Mouse (Mus musculus): ENCODE data around the gene Mindy3. TPM values are rescaled to one million over a fixed set of nuclear protein-coding genes. Genes with fewer than 3 reads are reported as not detected.

Mindy3 gene
- polyA plus RNA-seq, 1 experiment from 2014 or later, result 56.2 TPM

GRCm38 (mm10) chr2:12382650-12383049 is 36.6 kb downstream of the Mindy3 start:
- Histone ChIP-seq H3K9me3 (ENCODE audit: control insufficient read depth, low read length) (no peaks in the 10 kb centered on the region), H3K4me2 (replicated peaks) (no peak overlapping the region), H3K36me3 (replicated peaks; ENCODE audit: control insufficient read depth, insufficient read depth) (peaks cover 18% of the 10 kb centered on the region), H3K27ac (no peak overlapping the region), H3K4me1 (replicated peaks; ENCODE audit: control insufficient read depth, insufficient read depth, low read length) (no peaks in the 10 kb centered on the region), H3K9ac (no peak overlapping the region), H3K27me3 (ENCODE audit: control insufficient read depth, insufficient read depth, low read length) (no peaks in the 10 kb centered on the region), H3K4me3 (replicated peaks; ENCODE audit: low read length) (no peak overlapping the region)
- no peak for DNase-seq (ENCODE audit: low spot score)
- WGBS, result 89% methylated on average over 4 of the region's 4 CpGs
- ATAC-seq (ENCODE audit: low FRiP score), result no peak

DNA sequence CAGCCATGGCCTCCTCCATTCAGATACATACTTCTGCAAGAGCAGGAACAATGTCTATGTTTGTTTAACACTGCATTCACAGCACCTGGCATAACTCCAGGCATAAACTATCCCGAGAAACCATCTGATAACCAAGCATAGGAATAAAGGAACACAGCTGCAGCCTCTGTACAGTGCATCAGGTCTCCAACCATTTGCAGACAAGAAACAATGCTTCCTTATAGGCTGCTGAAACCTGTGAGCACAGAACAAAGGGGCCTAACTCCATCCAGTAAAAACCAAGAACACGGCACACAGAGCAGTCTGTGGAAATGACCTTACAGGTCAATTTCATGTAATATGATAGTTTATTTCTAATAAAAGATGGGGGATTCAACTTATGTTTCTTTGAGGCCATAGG is 39.0 kb downstream of the Mindy3 start:
- Histone ChIP-seq H3K27me3 (ENCODE audit: control insufficient read depth, insufficient read depth, low read length) (no peaks in the 10 kb centered on the region), H3K36me3 (replicated peaks; ENCODE audit: control insufficient read depth, insufficient read depth) (peaks cover 11% of the 10 kb centered on the region; the same call in 1 of the 2 replicates), H3K4me2 (replicated peaks) (no peak overlapping the region), H3K4me3 (replicated peaks; ENCODE audit: low read length) (no peak overlapping the region), H3K4me1 (replicated peaks; ENCODE audit: control insufficient read depth, insufficient read depth, low read length) (no peaks in the 10 kb centered on the region), H3K27ac (no peak overlapping the region), H3K9me3 (ENCODE audit: control insufficient read depth, low read length) (no peaks in the 10 kb centered on the region), H3K9ac (no peak overlapping the region)
- ATAC-seq (ENCODE audit: low FRiP score) (no peak), DNase-seq (ENCODE audit: low spot score) (no peak)
- 53% methylated on average over 2 of the region's 2 CpGs for WGBS

DNA sequence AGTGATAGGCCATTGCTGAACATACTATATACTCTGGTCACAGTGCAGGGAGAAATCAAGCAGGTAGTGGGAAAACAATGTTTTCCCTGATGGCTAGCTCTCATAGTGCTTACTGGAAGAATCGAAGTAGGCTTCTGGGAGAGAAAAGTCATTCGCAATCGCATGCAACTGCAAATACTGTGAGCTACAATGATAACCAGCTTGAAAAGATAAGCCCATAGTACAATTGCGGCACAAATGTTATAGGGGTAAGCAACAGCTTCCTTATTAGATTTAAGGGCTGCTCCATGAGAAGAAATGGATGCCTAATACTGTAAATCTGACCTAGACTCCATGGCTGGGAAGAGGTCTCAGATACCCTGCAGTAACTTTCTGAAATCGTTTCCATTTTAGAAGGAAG is 40.7 kb downstream of the Mindy3 start:
- H3K9ac ChIP-seq, result no peak overlapping the region
- no peaks in the 10 kb centered on the region for H3K4me1 ChIP-seq (replicated peaks; ENCODE audit: control insufficient read depth, insufficient read depth, low read length)
- H3K27me3 ChIP-seq (ENCODE audit: control insufficient read depth, insufficient read depth, low read length), result no peaks in the 10 kb centered on the region
- DNase-seq (ENCODE audit: low spot score) (no peak), ATAC-seq (ENCODE audit: low FRiP score) (no peak)
- no peak overlapping the region for H3K4me3 ChIP-seq (replicated peaks; ENCODE audit: low read length)
- H3K9me3 ChIP-seq (ENCODE audit: control insufficient read depth, low read length), result no peaks in the 10 kb centered on the region
- H3K4me2 ChIP-seq (replicated peaks), result no peak overlapping the region
- peaks cover 8% of the 10 kb centered on the region; the same call in 1 of the 2 replicates for H3K36me3 ChIP-seq (replicated peaks; ENCODE audit: control insufficient read depth, insufficient read depth)
- 95% methylated on average over 5 of the region's 5 CpGs for WGBS
- no peak overlapping the region for H3K27ac ChIP-seq

- 59% methylated on average over 1 of the region's 1 CpGs for WGBS
- no peaks in the 10 kb centered on the region for H3K9me3 ChIP-seq (ENCODE audit: control insufficient read depth, low read length)
- no peak overlapping the region for H3K4me2 ChIP-seq (replicated peaks)
- DNase-seq (ENCODE audit: low spot score) (no peak), ATAC-seq (ENCODE audit: low FRiP score) (no peak)
- no peak overlapping the region for H3K9ac ChIP-seq
- H3K4me1 ChIP-seq (replicated peaks; ENCODE audit: control insufficient read depth, insufficient read depth, low read length), result no peaks in the 10 kb centered on the region
- H3K27ac ChIP-seq, result no peak overlapping the region
- H3K27me3 ChIP-seq (ENCODE audit: control insufficient read depth, insufficient read depth, low read length), result no peaks in the 10 kb centered on the region
- H3K36me3 ChIP-seq (replicated peaks; ENCODE audit: control insufficient read depth, insufficient read depth), result peaks cover 7% of the 10 kb centered on the region; the same call in 1 of the 2 replicates
- H3K4me3 ChIP-seq (replicated peaks; ENCODE audit: low read length), result no peak overlapping the region
Observed at GRCm38 (mm10) chr2:12377024-12377423, 42.2 kb downstream of the Mindy3 start.

DNA sequence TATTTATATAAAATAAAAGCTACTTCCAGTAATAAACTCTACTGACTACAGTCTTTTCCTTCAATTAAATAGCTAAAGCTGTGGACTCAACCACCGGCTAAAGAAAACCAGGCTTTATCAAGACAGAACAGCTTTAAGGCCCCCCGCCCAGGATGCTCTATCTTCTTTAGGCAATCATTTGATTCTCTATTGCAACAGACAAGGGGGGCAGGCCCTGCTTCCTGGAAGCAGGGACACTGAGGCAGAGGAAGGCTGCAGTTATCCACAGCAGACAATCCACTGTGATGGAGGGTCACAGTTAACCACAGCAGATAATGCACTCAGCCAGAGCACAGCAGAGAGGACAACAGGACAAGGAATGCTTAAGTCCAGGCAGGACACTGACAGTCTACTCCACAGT is 46.4 kb downstream of the Mindy3 start:
- ATAC-seq (ENCODE audit: low FRiP score), result no peak
- Histone ChIP-seq H3K9ac (no peak overlapping the region), H3K4me1 (replicated peaks; ENCODE audit: control insufficient read depth, insufficient read depth, low read length) (no peaks in the 10 kb centered on the region), H3K27ac (no peak overlapping the region), H3K4me2 (replicated peaks) (no peak overlapping the region), H3K4me3 (replicated peaks; ENCODE audit: low read length) (no peak overlapping the region), H3K36me3 (replicated peaks; ENCODE audit: control insufficient read depth, insufficient read depth) (no peaks in the 10 kb centered on the region), H3K9me3 (ENCODE audit: control insufficient read depth, low read length) (no peaks in the 10 kb centered on the region), H3K27me3 (ENCODE audit: control insufficient read depth, insufficient read depth, low read length) (no peaks in the 10 kb centered on the region)
- DNase-seq (ENCODE audit: low spot score), result no peak
- WGBS, result 97% methylated on average over 2 of the region's 2 CpGs

GRCm38 (mm10) chr2:12371401-12371800 is 47.9 kb downstream of the Mindy3 start:
- no peak overlapping the region for H3K4me2 ChIP-seq (replicated peaks)
- H3K27me3 ChIP-seq (ENCODE audit: control insufficient read depth, insufficient read depth, low read length), result no peaks in the 10 kb centered on the region
- 98% methylated on average over 4 of the region's 4 CpGs for WGBS
- H3K9ac ChIP-seq, result no peak overlapping the region
- H3K4me3 ChIP-seq (replicated peaks; ENCODE audit: low read length), result no peak overlapping the region
- H3K9me3 ChIP-seq (ENCODE audit: control insufficient read depth, low read length), result no peaks in the 10 kb centered on the region
- no peaks in the 10 kb centered on the region for H3K4me1 ChIP-seq (replicated peaks; ENCODE audit: control insufficient read depth, insufficient read depth, low read length)
- no peak overlapping the region for H3K27ac ChIP-seq
- no peak for ATAC-seq (ENCODE audit: low FRiP score)
- DNase-seq (ENCODE audit: low spot score), result no peak
- H3K36me3 ChIP-seq (replicated peaks; ENCODE audit: control insufficient read depth, insufficient read depth), result no peaks in the 10 kb centered on the region

GRCm38 (mm10) chr2:12368451-12368850 is 50.8 kb downstream of the Mindy3 start:
- 66% methylated on average over 2 of the region's 2 CpGs for WGBS
- Histone ChIP-seq H3K36me3 (replicated peaks; ENCODE audit: control insufficient read depth, insufficient read depth) (no peaks in the 10 kb centered on the region), H3K9me3 (ENCODE audit: control insufficient read depth, low read length) (no peaks in the 10 kb centered on the region), H3K9ac (no peak overlapping the region), H3K4me3 (replicated peaks; ENCODE audit: low read length) (no peak overlapping the region), H3K4me2 (replicated peaks) (no peak overlapping the region), H3K4me1 (replicated peaks; ENCODE audit: control insufficient read depth, insufficient read depth, low read length) (no peaks in the 10 kb centered on the region), H3K27me3 (ENCODE audit: control insufficient read depth, insufficient read depth, low read length) (no peaks in the 10 kb centered on the region), H3K27ac (no peak overlapping the region)
- ATAC-seq (ENCODE audit: low FRiP score), result no peak
- DNase-seq (ENCODE audit: low spot score), result no peak

DNA sequence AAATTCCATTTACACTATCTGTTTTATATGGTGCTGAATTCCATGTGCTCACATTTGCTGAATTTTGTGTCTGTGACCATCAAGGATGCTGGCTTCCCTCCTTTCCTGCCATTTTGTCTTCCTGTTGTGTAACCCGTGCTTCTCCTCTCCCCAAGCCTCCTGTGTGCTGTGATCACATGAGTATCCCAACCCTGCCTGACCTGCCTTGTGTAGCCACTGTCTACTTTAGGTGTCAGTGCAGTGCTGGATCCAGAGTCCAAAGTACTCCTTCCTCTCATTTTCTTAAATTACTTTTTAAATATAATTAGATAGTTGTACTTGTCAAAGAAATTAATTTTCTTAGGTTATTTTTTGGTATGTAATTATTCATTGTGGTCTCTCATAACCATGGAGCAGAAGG is 51.3 kb downstream of the Mindy3 start:
- Histone ChIP-seq H3K36me3 (replicated peaks; ENCODE audit: control insufficient read depth, insufficient read depth) (no peaks in the 10 kb centered on the region), H3K27me3 (ENCODE audit: control insufficient read depth, insufficient read depth, low read length) (no peaks in the 10 kb centered on the region), H3K9me3 (ENCODE audit: control insufficient read depth, low read length) (no peaks in the 10 kb centered on the region), H3K4me3 (replicated peaks; ENCODE audit: low read length) (no peak overlapping the region), H3K4me1 (replicated peaks; ENCODE audit: control insufficient read depth, insufficient read depth, low read length) (no peaks in the 10 kb centered on the region), H3K9ac (no peak overlapping the region), H3K27ac (no peak overlapping the region), H3K4me2 (replicated peaks) (no peak overlapping the region)
- DNase-seq (ENCODE audit: low spot score) (no peak), ATAC-seq (ENCODE audit: low FRiP score) (no peak)
- 77% methylated on average over 1 of the region's 1 CpGs for WGBS

- WGBS, result 84% methylated on average over 1 of the region's 1 CpGs
- no peak overlapping the region for H3K4me3 ChIP-seq (replicated peaks; ENCODE audit: low read length)
- ATAC-seq (ENCODE audit: low FRiP score) (no peak), DNase-seq (ENCODE audit: low spot score) (no peak)
- no peak overlapping the region for H3K27ac ChIP-seq
- H3K4me1 ChIP-seq (replicated peaks; ENCODE audit: control insufficient read depth, insufficient read depth, low read length), result no peaks in the 10 kb centered on the region
- H3K4me2 ChIP-seq (replicated peaks), result no peak overlapping the region
- H3K27me3 ChIP-seq (ENCODE audit: control insufficient read depth, insufficient read depth, low read length), result no peaks in the 10 kb centered on the region
- H3K9me3 ChIP-seq (ENCODE audit: control insufficient read depth, low read length), result 0 out of 2 replicates have a peak, but pooled peaks cover 5% of the 10 kb centered on the region
- peaks cover 20% of the 10 kb centered on the region for H3K36me3 ChIP-seq (replicated peaks; ENCODE audit: control insufficient read depth, insufficient read depth)
- no peak overlapping the region for H3K9ac ChIP-seq
Observed at GRCm38 (mm10) chr2:12361310-12361709, 58.0 kb downstream of the Mindy3 start.

DNA sequence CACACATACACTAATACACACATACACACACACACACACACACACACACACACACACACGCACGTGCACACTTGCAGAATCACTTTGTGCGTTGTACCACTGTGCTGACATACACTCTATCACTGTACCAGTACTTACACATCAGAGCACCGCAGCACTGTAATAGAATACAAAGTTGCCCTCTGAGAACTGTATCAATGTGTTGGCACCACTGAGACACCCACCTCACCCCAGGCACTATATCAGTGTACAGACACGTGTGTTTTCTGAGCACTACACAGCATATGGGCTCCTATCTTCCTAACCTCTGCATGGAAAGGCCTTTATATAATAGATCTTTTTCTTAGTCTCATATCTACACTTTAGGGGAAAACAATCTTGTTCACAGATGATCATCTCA is 64.4 kb downstream of the Mindy3 start:
- Histone ChIP-seq H3K27ac (no peak overlapping the region), H3K4me2 (replicated peaks) (no peak overlapping the region), H3K9ac (no peak overlapping the region), H3K4me3 (replicated peaks; ENCODE audit: low read length) (no peak overlapping the region), H3K9me3 (ENCODE audit: control insufficient read depth, low read length) (0 out of 2 replicates have a peak, but pooled peaks cover 5% of the 10 kb centered on the region), H3K4me1 (replicated peaks; ENCODE audit: control insufficient read depth, insufficient read depth, low read length) (no peaks in the 10 kb centered on the region), H3K36me3 (replicated peaks; ENCODE audit: control insufficient read depth, insufficient read depth) (peaks cover 46% of the 10 kb centered on the region), H3K27me3 (ENCODE audit: control insufficient read depth, insufficient read depth, low read length) (no peaks in the 10 kb centered on the region)
- 84% methylated on average over 5 of the region's 5 CpGs for WGBS
- ATAC-seq (ENCODE audit: low FRiP score) (no peak), DNase-seq (ENCODE audit: low spot score) (no peak)
